Mouse (Mus musculus) heart, embryonic 11.5 days (tissue): ENCODE measurements around the gene Dnal4. TPM values are rescaled to one million over a fixed set of nuclear protein-coding genes. Genes with fewer than 3 reads are reported as not detected.
A peak's percentile ranks its signal among the peaks of the same experiment; 100 is the strongest.

Experiments
- ATAC-seq: fragments of 200-750 bp; cut with Nextera tagmentation; replicated peaks from 2 replicates; pipeline ENCODE4 v1.8.0; 2017; ENCODE audit warnings: moderate library complexity; ENCODE audit not compliant: insufficient number of reproducible peaks, low FRiP score, low TSS enrichment
- H3K27ac ChIP-seq: fragments of 300-500 bp; sonication (generic); 2 replicates; pipeline ENCODE4 v1.5.1; 2014; ENCODE audit warnings: mild to moderate bottlenecking, low read depth, low read length
- H3K27me3 ChIP-seq: fragments of 300-500 bp; sonication (generic); 2 replicates; pipeline ENCODE4 v1.6.1; 2014; ENCODE audit warnings: mild to moderate bottlenecking, low read length, mixed read lengths; ENCODE audit not compliant: control insufficient read depth, insufficient read depth
- H3K36me3 ChIP-seq: fragments of 300-500 bp; sonication (generic); 2 replicates; pipeline ENCODE4 v1.6.1; 2014; ENCODE audit warnings: mild to moderate bottlenecking, low read length, moderate library complexity, mixed read lengths; ENCODE audit not compliant: control insufficient read depth, insufficient read depth
- H3K4me1 ChIP-seq: fragments of 300-500 bp; sonication (generic); 2 replicates; pipeline ENCODE4 v1.6.1; 2014; ENCODE audit warnings: low read length; ENCODE audit not compliant: control insufficient read depth, insufficient read depth
- H3K4me2 ChIP-seq: fragments of 300-500 bp; sonication (generic); 2 replicates; pipeline ENCODE4 v1.6.1; 2014; ENCODE audit warnings: mild to moderate bottlenecking, moderate library complexity
- H3K4me3 ChIP-seq: fragments of 300-500 bp; sonication (generic); 2 replicates; pipeline ENCODE4 v1.5.1; 2014; ENCODE audit warnings: low read depth, low read length
- H3K9ac ChIP-seq: fragments of 300-500 bp; sonication (generic); 2 replicates; pipeline ENCODE4 v1.6.1; 2014; ENCODE audit warnings: mild to moderate bottlenecking, low read depth, low read length, moderate library complexity
- H3K9me3 ChIP-seq: fragments of 300-500 bp; sonication (generic); replicated peaks from 2 replicates; pipeline ENCODE4 v1.6.1; 2016; ENCODE audit warnings: low read length; ENCODE audit not compliant: control insufficient read depth
- WGBS: fragments of 180-500 bp; shearing (Covaris S2); extraction: QIAGEN DNeasy Blood & Tissue Kit; methylation state at CpG from one replicate; pipeline ENCODE4 v1.1.7; 2014; ENCODE audit not compliant: insufficient replicate concordance; 5-methylcytosine and 5-hydroxymethylcytosine counted together
- polyA plus RNA-seq: library from polyadenylated mRNA; unstranded; fragments of >200 nt; fragmentation: Nextera tagmentation; extraction: Ambion mirVana; gene quantifications from 2 replicates; pipeline ENCODE4 v1.2.1, GENCODE M21; 2014

The Dnal4 gene
- polyA plus RNA-seq, 1 experiment from 2014 or later, result 37.3 TPM

DNA sequence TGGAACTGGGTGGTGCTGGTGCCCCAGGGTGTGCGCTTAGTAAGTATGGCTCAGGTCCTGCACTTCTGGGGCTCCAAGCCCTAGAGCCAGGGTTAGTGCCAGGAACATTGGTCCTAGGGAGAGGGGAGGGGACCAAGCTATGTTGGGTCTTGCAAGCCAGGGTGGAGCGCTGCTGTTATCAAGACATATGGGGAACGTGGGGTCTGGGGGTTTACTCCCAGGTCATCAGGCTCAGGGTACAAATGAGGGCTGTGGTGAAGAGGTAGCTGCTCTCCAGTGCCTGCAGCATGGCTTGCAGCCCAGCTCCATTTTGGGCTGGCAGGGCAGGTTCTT lies 24.3 kb downstream of the Dnal4 start:
- H3K4me2 ChIP-seq, result no peak overlapping the region
- no peak overlapping the region for H3K27ac ChIP-seq
- ATAC-seq, result peak; percentile 47; the same call in 1 of the 2 replicates
- H3K4me1 ChIP-seq, result no peaks in the 10 kb centered on the region
- no peak overlapping the region for H3K9ac ChIP-seq
- no peak overlapping the region for H3K4me3 ChIP-seq
- 74% methylated on average over 3 of the region's 3 CpGs for whole genome bisulfite sequencing
- no peaks in the 10 kb centered on the region for H3K27me3 ChIP-seq
- no peaks in the 10 kb centered on the region for H3K9me3 ChIP-seq
- no peaks in the 10 kb centered on the region for H3K36me3 ChIP-seq

DNA sequence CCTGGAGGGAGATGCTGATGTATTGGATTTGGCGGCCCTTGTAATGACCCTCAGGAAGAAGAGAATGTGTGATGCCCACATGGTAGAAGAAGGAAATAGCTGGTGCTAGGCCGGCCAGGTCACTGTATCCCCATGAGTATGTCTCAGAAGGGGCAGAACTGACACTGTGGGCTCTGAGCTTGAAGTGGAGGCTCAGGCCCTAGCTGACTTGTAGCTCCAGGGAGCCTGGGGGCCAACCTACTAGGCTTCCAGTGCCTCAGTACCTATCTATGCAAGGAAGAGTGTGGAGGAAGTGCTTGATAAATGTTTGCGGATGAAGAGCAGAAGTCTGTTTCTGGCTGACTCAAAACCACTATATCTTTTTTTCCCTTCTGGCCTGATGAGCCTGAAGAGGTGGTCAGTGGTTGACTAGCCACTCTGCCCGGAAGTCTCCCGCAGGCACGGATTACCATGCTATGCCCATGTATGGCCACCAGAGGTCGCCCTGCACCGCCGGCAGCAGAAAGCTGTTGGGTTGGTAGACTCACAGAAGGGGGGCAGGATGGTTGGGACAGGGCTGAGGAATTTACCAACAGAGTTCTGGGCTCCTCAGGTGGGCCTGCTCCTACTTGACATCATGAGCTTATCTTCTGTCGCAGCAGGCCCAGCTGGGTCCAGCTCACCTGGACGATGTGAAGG lies 24.8 kb downstream of the Dnal4 start:
- Histone ChIP-seq H3K9ac (no peak overlapping the region), H3K9me3 (no peaks in the 10 kb centered on the region), H3K36me3 (no peaks in the 10 kb centered on the region), H3K27me3 (no peaks in the 10 kb centered on the region), H3K4me2 (no peak overlapping the region), H3K4me1 (no peaks in the 10 kb centered on the region), H3K27ac (no peak overlapping the region), H3K4me3 (no peak overlapping the region)
- no peak for ATAC-seq
- 23% methylated on average over 11 of the region's 11 CpGs for WGBS

DNA sequence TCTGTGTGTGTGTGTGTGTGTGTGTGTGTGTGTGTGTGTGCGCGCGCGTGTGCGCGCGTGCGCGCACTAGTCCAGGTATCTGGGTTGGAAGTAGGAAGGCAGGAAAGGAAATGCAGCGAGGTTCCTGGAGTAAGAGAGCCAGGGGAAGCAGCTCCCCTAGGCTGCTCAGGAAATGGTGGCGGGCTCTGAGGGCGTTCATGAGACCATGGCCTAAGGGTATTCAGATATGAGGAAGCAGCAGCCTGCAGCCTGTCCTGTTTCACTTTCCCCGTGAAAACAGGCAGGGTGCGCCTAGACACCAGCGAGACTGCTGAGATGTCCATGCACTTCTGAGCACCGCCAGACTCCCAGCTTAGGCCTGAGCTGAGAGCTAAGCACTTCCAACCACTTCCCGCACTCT lies 25.9 kb downstream of the Dnal4 start:
- H3K4me2 ChIP-seq, result no peak overlapping the region
- no peak for ATAC-seq
- H3K4me1 ChIP-seq, result no peaks in the 10 kb centered on the region
- H3K27ac ChIP-seq, result no peak overlapping the region
- H3K36me3 ChIP-seq, result no peaks in the 10 kb centered on the region
- no peaks in the 10 kb centered on the region for H3K9me3 ChIP-seq
- no peaks in the 10 kb centered on the region for H3K27me3 ChIP-seq
- no peak overlapping the region for H3K9ac ChIP-seq
- 74% methylated on average over 17 of the region's 17 CpGs for WGBS
- no peak overlapping the region for H3K4me3 ChIP-seq

DNA sequence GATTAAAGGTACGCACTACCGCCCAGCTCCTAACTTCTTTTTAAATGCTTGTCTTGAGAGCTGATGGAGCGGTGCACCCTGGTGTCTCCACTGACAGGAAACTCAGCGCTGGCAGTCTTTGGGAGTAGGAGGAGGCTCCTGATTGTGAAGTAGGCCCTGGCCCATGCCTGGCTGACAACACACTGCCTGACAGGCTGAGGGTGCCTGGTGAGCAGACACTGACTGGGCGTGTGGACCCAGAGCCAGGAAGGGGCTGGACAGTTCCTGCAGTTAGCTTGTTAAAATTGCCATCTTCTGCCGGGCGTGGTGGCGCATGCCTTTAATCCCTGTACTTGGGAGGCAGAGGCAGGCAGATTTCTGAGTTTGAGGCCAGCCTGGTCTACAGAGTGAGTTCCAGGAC lies 27.4 kb downstream of the Dnal4 start:
- Histone ChIP-seq H3K27ac (no peak overlapping the region), H3K27me3 (no peaks in the 10 kb centered on the region), H3K4me1 (no peaks in the 10 kb centered on the region), H3K36me3 (no peaks in the 10 kb centered on the region), H3K9ac (no peak overlapping the region), H3K4me2 (no peak overlapping the region), H3K9me3 (no peaks in the 10 kb centered on the region), H3K4me3 (no peak overlapping the region)
- WGBS, result 84% methylated on average over 8 of the region's 8 CpGs
- no peak for ATAC-seq

DNA sequence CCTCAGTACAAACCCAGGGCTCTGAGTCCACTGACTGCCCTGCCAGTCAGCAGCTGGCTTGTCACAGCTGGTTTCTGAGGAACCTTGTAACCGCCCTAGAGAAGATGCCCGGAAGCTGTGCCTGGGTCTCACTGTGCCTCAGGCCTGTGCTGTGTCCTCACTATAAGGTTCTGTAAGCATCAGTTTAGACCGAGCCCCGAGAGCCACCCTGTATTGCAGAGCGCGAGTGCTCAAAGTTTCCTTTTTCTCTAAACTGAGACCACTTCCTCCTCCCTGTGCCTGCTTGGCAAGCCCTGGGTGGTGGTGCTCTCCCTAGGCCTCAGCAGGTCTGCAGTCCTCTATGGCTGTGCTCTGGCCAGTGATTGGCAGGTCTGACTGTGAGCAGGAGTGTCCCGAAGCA lies 28.5 kb downstream of the Dnal4 start:
- Histone ChIP-seq H3K36me3 (no peaks in the 10 kb centered on the region), H3K27me3 (no peaks in the 10 kb centered on the region), H3K4me3 (no peak overlapping the region), H3K27ac (no peak overlapping the region), H3K4me1 (no peaks in the 10 kb centered on the region), H3K9me3 (no peaks in the 10 kb centered on the region), H3K9ac (no peak overlapping the region), H3K4me2 (no peak overlapping the region)
- ATAC-seq, result no peak
- 85% methylated on average over 7 of the region's 7 CpGs for WGBS

DNA sequence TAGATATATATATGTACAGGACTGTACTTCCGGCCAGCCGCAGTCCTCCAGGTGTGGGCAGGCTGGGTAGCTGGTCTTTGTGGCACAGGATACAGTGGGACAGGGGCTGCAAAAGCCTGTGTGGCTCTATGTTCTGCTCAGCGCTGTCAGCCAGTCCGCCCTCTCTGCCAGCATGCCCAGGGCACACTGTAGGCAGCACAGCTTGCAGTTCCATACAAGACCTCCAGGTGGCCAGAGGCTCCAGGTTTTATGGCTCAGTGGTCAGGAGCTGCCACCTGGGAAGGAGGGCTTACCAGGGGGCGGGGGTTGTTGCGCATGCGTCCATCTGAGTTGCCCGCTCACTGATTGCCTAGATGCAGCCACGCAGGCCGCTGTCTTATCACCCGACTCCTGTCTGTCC lies 29.7 kb downstream of the Dnal4 start:
- WGBS, result 58% methylated on average over 11 of the region's 11 CpGs
- Histone ChIP-seq H3K9me3 (no peaks in the 10 kb centered on the region), H3K9ac (no peak overlapping the region), H3K27ac (no peak overlapping the region), H3K4me1 (no peaks in the 10 kb centered on the region), H3K36me3 (no peaks in the 10 kb centered on the region; the same call in 1 of the 2 replicates), H3K27me3 (no peaks in the 10 kb centered on the region), H3K4me3 (no peak overlapping the region), H3K4me2 (no peak overlapping the region)
- no peak for ATAC-seq

DNA sequence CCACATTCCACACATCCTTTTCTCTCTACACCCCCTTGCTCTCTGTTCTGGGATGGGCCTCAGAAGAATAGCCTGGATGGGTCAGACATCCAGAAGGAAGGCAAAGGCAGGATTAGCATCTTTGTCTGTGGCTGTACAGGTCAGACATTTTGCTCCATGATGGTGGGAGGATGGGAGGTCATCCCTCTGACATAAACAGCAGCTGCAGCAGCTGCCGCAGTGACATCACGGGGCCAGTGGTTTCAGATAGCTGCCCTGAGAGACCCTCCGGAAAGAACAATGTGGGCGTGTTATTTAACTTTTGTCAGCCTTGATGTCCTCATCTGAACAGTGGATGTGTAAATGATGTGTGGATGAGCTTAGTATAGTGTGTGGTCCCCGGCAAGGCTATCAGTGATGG lies 31.8 kb downstream of the Dnal4 start:
- Histone ChIP-seq H3K9ac (no peak overlapping the region; the same call in 1 of the 2 replicates), H3K27ac (no peak overlapping the region), H3K4me3 (no peak overlapping the region), H3K9me3 (no peaks in the 10 kb centered on the region), H3K4me1 (peaks cover 6% of the 10 kb centered on the region), H3K36me3 (no peaks in the 10 kb centered on the region; the same call in 1 of the 2 replicates), H3K4me2 (no peak overlapping the region), H3K27me3 (no peaks in the 10 kb centered on the region)
- no peak for ATAC-seq
- 84% methylated on average over 5 of the region's 5 CpGs for WGBS

DNA sequence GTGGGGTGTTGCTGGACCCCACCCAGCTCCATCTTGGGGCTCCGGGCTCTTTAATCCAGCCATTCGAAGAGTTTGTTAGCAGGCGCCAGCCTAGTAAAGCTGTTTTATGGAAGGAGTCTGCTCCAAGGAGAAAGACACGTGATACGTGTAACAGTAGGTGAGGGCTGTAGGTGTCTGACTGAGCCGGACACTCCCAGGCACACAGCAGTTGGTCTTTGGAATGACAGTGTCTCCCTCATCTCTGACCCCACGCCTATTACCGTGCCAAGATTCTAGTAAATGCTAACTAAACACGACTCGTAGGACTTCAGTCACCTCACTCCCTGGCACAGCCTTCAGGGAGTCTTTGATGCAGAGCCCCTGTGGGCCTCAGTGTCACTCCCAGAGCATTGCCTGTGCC lies 32.3 kb downstream of the Dnal4 start:
- peaks cover 10% of the 10 kb centered on the region for H3K4me1 ChIP-seq
- no peak overlapping the region for H3K9ac ChIP-seq
- no peak overlapping the region for H3K27ac ChIP-seq
- 73% methylated on average over 10 of the region's 10 CpGs for WGBS
- no peaks in the 10 kb centered on the region; the same call in 1 of the 2 replicates for H3K36me3 ChIP-seq
- ATAC-seq, result no peak
- H3K4me2 ChIP-seq, result no peak overlapping the region
- no peaks in the 10 kb centered on the region for H3K9me3 ChIP-seq
- no peaks in the 10 kb centered on the region for H3K27me3 ChIP-seq
- no peak overlapping the region for H3K4me3 ChIP-seq

DNA sequence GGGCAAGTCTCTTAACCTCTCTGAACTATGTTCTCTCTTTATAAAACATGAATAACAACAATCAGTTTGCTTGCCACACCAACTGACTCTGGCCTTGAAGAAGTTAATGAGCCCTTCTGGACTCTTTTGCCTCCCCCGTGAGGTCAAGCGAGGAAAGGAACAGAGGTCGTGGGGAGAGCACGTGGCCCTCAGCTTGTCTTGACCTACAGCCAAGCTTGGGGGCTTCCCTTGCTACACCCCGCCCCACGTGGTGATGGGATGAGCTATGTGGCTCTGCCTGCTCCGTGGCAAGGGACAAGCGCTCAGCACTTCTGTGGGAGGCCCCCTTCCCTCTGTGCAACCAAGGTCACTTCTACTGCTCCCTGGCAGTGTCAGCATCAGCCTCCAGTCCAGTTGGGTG lies 32.9 kb downstream of the Dnal4 start:
- Histone ChIP-seq H3K9ac (no peak overlapping the region), H3K9me3 (no peaks in the 10 kb centered on the region), H3K4me2 (no peak overlapping the region), H3K4me1 (peaks cover 14% of the 10 kb centered on the region), H3K4me3 (no peak overlapping the region), H3K27me3 (no peaks in the 10 kb centered on the region), H3K36me3 (peaks cover under 1% of the 10 kb centered on the region; the same call in 1 of the 2 replicates), H3K27ac (no peak overlapping the region)
- 66% methylated on average over 8 of the region's 8 CpGs for WGBS
- ATAC-seq, result no peak
